Mouse (Mus musculus) liver, postnatal 0 days (tissue): ENCODE results near the gene Prr7. TPM values are rescaled to one million over a fixed set of nuclear protein-coding genes. Genes with fewer than 3 reads are reported as not detected.

Source experiments
- ATAC-seq: fragments of 200-750 bp; cut with Nextera tagmentation; 2 replicates; pipeline ENCODE4 v1.8.0; 2017; ENCODE audit warnings: mild to moderate bottlenecking, moderate library complexity
- DNase-seq: peaks from one replicate; pipeline ENCODE4 v3.0.0-alpha.2; 2016
- H3K27ac ChIP-seq: fragments of 300-500 bp; sonication (generic); 2 replicates; pipeline ENCODE4 v1.5.1; 2014; ENCODE audit warnings: antibody characterized with exemption, moderate library complexity, mild to moderate bottlenecking, low read depth
- H3K27me3 ChIP-seq: fragments of 300-500 bp; sonication (generic); 2 replicates; pipeline ENCODE4 v1.6.1; 2014; ENCODE audit warnings: low read length, control low read depth, mixed read lengths; ENCODE audit not compliant: insufficient read depth
- H3K36me3 ChIP-seq: fragments of 300-500 bp; sonication (generic); replicated peaks from 2 replicates; pipeline ENCODE4 v1.6.1; 2014; ENCODE audit warnings: mild to moderate bottlenecking, control low read depth, low read length, moderate library complexity, mixed read lengths; ENCODE audit not compliant: insufficient read depth
- H3K4me1 ChIP-seq: fragments of 300-500 bp; sonication (generic); 2 replicates; pipeline ENCODE4 v1.6.1; 2014; ENCODE audit warnings: antibody characterized with exemption, mild to moderate bottlenecking, control low read depth; ENCODE audit not compliant: insufficient read depth
- H3K4me2 ChIP-seq: fragments of 300-500 bp; sonication (generic); 2 replicates; pipeline ENCODE4 v1.6.1; 2014; ENCODE audit warnings: low read depth, mild to moderate bottlenecking, low read length, moderate library complexity, mixed read lengths
- H3K4me3 ChIP-seq: fragments of 300-500 bp; sonication (generic); 2 replicates; pipeline ENCODE4 v1.5.1; 2014; ENCODE audit warnings: low read depth, low read length
- H3K9ac ChIP-seq: fragments of 300-500 bp; sonication (generic); replicated peaks from 2 replicates; pipeline ENCODE4 v1.6.1; 2014; ENCODE audit warnings: mild to moderate bottlenecking, moderate library complexity
- H3K9me3 ChIP-seq: fragments of 300-500 bp; sonication (generic); 2 replicates; pipeline ENCODE4 v1.6.1; 2016; ENCODE audit warnings: mild to moderate bottlenecking, control low read depth, low read length, mixed read lengths
- CTCF ChIP-seq: sonication (generic); IDR thresholded peaks from 2 replicates; pipeline ENCODE4 v1.5.1; 2016; ENCODE audit warnings: antibody characterized with exemption, low read depth
- EP300 ChIP-seq: IDR thresholded peaks from 2 replicates; pipeline ENCODE4 v1.6.1; 2016; ENCODE audit warnings: antibody characterized with exemption, low read depth, mild to moderate bottlenecking
- WGBS: fragments of 180-500 bp; shearing (Covaris S2); extraction: QIAGEN DNeasy Blood & Tissue Kit; methylation state at CpG from one replicate; pipeline ENCODE4 v1.1.7; 2014; ENCODE audit not compliant: insufficient replicate concordance; 5-methylcytosine and 5-hydroxymethylcytosine counted together
- polyA plus RNA-seq: library from polyadenylated mRNA; unstranded; fragments of >200 nt; fragmentation: Nextera tagmentation; extraction: Ambion mirVana; gene quantifications from 2 replicates; pipeline ENCODE4 v1.2.1, GENCODE M21; 2015

The Prr7 gene
- polyA plus RNA-seq, 1 experiment from 2014 or later: not detected

- TF ChIP-seq EP300 (no peak), CTCF (peak; percentile 91)
- no peak overlapping the region for H3K27ac ChIP-seq
Observed at GRCm38 (mm10) chr13:55471156-55471818, 7.2 kb downstream of the Prr7 start.

GRCm38 (mm10) chr13:55471819-55472131 lies 7.7 kb downstream of the Prr7 start:
- Histone ChIP-seq H3K36me3 (no peaks in the 10 kb centered on the region), H3K4me3 (peak overlapping the region; percentile 62), H3K27ac (0 out of 2 replicates have a peak overlapping the region, but pooled peaks have one; percentile 3), H3K27me3 (peaks cover 46% of the 10 kb centered on the region), H3K4me2 (peak overlapping the region; percentile 96), H3K4me1 (peaks cover 24% of the 10 kb centered on the region), H3K9ac (peak overlapping the region; percentile 57), H3K9me3 (no peaks in the 10 kb centered on the region)
- TF ChIP-seq EP300: no peak
- no peak for TF ChIP-seq CTCF
- DNase-seq (no peak), ATAC-seq (peak; percentile 18; the same call in 1 of the 2 replicates)
- 0% methylated on average over 22 of the region's 31 CpGs for WGBS

More at GRCm38 (mm10) chr13:55471156-55471818, 7.2 kb downstream of the Prr7 start:
- ATAC-seq: peak; percentile 75
- H3K36me3 ChIP-seq: no peaks in the 10 kb centered on the region
- H3K27me3 ChIP-seq: peaks cover 46% of the 10 kb centered on the region
- no peaks in the 10 kb centered on the region for H3K9me3 ChIP-seq
- H3K4me3 ChIP-seq: peak overlapping the region; percentile 62
- peaks cover 24% of the 10 kb centered on the region for H3K4me1 ChIP-seq
- peak; percentile 88 for DNase-seq
- peak overlapping the region; percentile 96 for H3K4me2 ChIP-seq
- H3K9ac ChIP-seq: peak overlapping the region; percentile 57
- 2% methylated on average over 50 of the region's 54 CpGs for WGBS

- peak overlapping the region; percentile 57 for H3K9ac ChIP-seq
Observed at GRCm38 (mm10) chr13:55472132-55473022, 8.3 kb downstream of the Prr7 start.

GRCm38 (mm10) chr13:55473076-55473831 lies 9.2 kb downstream of the Prr7 start:
- H3K27me3 ChIP-seq: peaks cover 46% of the 10 kb centered on the region
- no peaks in the 10 kb centered on the region for H3K9me3 ChIP-seq
- H3K9ac ChIP-seq: peak overlapping the region; percentile 57
- DNase-seq: no peak
- peaks cover 24% of the 10 kb centered on the region for H3K4me1 ChIP-seq
- WGBS: 28% methylated on average over 18 of the region's 18 CpGs
- peak overlapping the region; percentile 62 for H3K4me3 ChIP-seq
- no peaks in the 10 kb centered on the region for H3K36me3 ChIP-seq
- no peak for ATAC-seq
- TF ChIP-seq EP300 (no peak), CTCF (peak; percentile 30)
- H3K27ac ChIP-seq: no peak overlapping the region
- H3K4me2 ChIP-seq: peak overlapping the region; percentile 96

More at GRCm38 (mm10) chr13:55472132-55473022, 8.3 kb downstream of the Prr7 start:
- H3K4me1 ChIP-seq: peaks cover 24% of the 10 kb centered on the region
- peak; percentile 22; the same call in 1 of the 2 replicates for TF ChIP-seq CTCF
- no peak for TF ChIP-seq EP300
- peaks cover 46% of the 10 kb centered on the region for H3K27me3 ChIP-seq
- H3K4me2 ChIP-seq: peak overlapping the region; percentile 96
- H3K36me3 ChIP-seq: no peaks in the 10 kb centered on the region
- 0 out of 2 replicates have a peak overlapping the region, but pooled peaks have one; percentile 3 for H3K27ac ChIP-seq
- WGBS: under 1% methylated on average over 83 of the region's 103 CpGs
- DNase-seq (peak; percentile 52), ATAC-seq (peak; percentile 18)
- H3K9me3 ChIP-seq: no peaks in the 10 kb centered on the region
- peak overlapping the region; percentile 62 for H3K4me3 ChIP-seq

GRCm38 (mm10) chr13:55473961-55474360 lies 9.9 kb downstream of the Prr7 start:
- Histone ChIP-seq H3K4me2 (no peak overlapping the region), H3K27me3 (peaks cover 46% of the 10 kb centered on the region), H3K27ac (no peak overlapping the region), H3K9me3 (no peaks in the 10 kb centered on the region), H3K9ac (no peak overlapping the region), H3K4me1 (peaks cover 28% of the 10 kb centered on the region), H3K36me3 (no peaks in the 10 kb centered on the region), H3K4me3 (no peak overlapping the region)
- TF ChIP-seq EP300 (no peak), CTCF (peak; percentile 18; the same call in 1 of the 2 replicates)
- ATAC-seq (no peak), DNase-seq (no peak)
- 66% methylated on average over 11 of the region's 11 CpGs for WGBS
